Mouse (Mus musculus): Measurements from ENCODE around the gene Opa1. TPM values are rescaled to one million over a fixed set of nuclear protein-coding genes. Genes with fewer than 3 reads are reported as not detected.
A peak's percentile ranks its signal among the peaks of the same experiment; 100 is the strongest.

The Opa1 gene
- polyA plus RNA-seq, 1 experiment from 2014 or later: 51.1 TPM

GRCm38 (mm10) chr16:29629053-29629452 is 49.9 kb downstream of the Opa1 start:
- no peak overlapping the region for H3K9ac ChIP-seq (ENCODE audit: low read depth, low read length)

GRCm38 (mm10) chr16:29635780-29636179 is 56.6 kb downstream of the Opa1 start:
- no peak for ATAC-seq
- Histone ChIP-seq H3K4me2 (ENCODE audit: low read length) (no peak overlapping the region), H3K27me3 (ENCODE audit: control insufficient read depth, insufficient read depth, low read depth, low read length) (no peaks in the 10 kb centered on the region; the same call in 1 of the 2 replicates), H3K4me1 (ENCODE audit: control insufficient read depth, insufficient read depth, low read length) (peaks cover 3% of the 10 kb centered on the region; the same call in 1 of the 2 replicates), H3K36me3 (ENCODE audit: control insufficient read depth, insufficient read depth, low read length) (peaks cover 3% of the 10 kb centered on the region; the same call in 1 of the 2 replicates), H3K9me3 (replicated peaks; ENCODE audit: control insufficient read depth, low read length, poor library complexity, severe bottlenecking) (no peaks in the 10 kb centered on the region), H3K27ac (ENCODE audit: low read length) (no peak overlapping the region), H3K9ac (ENCODE audit: low read depth, low read length) (no peak overlapping the region), H3K4me3 (ENCODE audit: low read depth, low read length) (no peak overlapping the region)
- 7% methylated on average over 4 of the region's 4 CpGs for WGBS

More at GRCm38 (mm10) chr16:29629053-29629452, 49.9 kb downstream of the Opa1 start:
- Histone ChIP-seq H3K4me1 (ENCODE audit: control insufficient read depth, insufficient read depth, low read length) (no peaks in the 10 kb centered on the region), H3K4me3 (ENCODE audit: low read depth, low read length) (no peak overlapping the region), H3K4me2 (ENCODE audit: low read length) (no peak overlapping the region), H3K9me3 (replicated peaks; ENCODE audit: control insufficient read depth, low read length, poor library complexity, severe bottlenecking) (no peaks in the 10 kb centered on the region), H3K27ac (ENCODE audit: low read length) (no peak overlapping the region), H3K36me3 (ENCODE audit: control insufficient read depth, insufficient read depth, low read length) (peaks cover 22% of the 10 kb centered on the region), H3K27me3 (ENCODE audit: control insufficient read depth, insufficient read depth, low read depth, low read length) (no peaks in the 10 kb centered on the region)
- WGBS: 83% methylated on average over 1 of the region's 1 CpGs
- ATAC-seq: no peak

GRCm38 (mm10) chr16:29642376-29642775 is 63.2 kb downstream of the Opa1 start:
- Histone ChIP-seq H3K36me3 (ENCODE audit: control insufficient read depth, insufficient read depth, low read length) (peaks cover 7% of the 10 kb centered on the region; the same call in 1 of the 2 replicates), H3K27ac (ENCODE audit: low read length) (no peak overlapping the region), H3K4me3 (ENCODE audit: low read depth, low read length) (no peak overlapping the region), H3K27me3 (ENCODE audit: control insufficient read depth, insufficient read depth, low read depth, low read length) (no peaks in the 10 kb centered on the region), H3K9ac (ENCODE audit: low read depth, low read length) (no peak overlapping the region), H3K9me3 (replicated peaks; ENCODE audit: control insufficient read depth, low read length, poor library complexity, severe bottlenecking) (no peaks in the 10 kb centered on the region), H3K4me1 (ENCODE audit: control insufficient read depth, insufficient read depth, low read length) (no peaks in the 10 kb centered on the region), H3K4me2 (ENCODE audit: low read length) (no peak overlapping the region)
- ATAC-seq: no peak
- 36% methylated on average over 1 of the region's 1 CpGs for WGBS

- no peak for ATAC-seq
- Histone ChIP-seq H3K27ac (ENCODE audit: low read length) (no peak overlapping the region), H3K36me3 (ENCODE audit: control insufficient read depth, insufficient read depth, low read length) (peaks cover 10% of the 10 kb centered on the region), H3K4me2 (ENCODE audit: low read length) (no peak overlapping the region), H3K9ac (ENCODE audit: low read depth, low read length) (no peak overlapping the region), H3K4me3 (ENCODE audit: low read depth, low read length) (no peak overlapping the region), H3K27me3 (ENCODE audit: control insufficient read depth, insufficient read depth, low read depth, low read length) (no peaks in the 10 kb centered on the region), H3K4me1 (ENCODE audit: control insufficient read depth, insufficient read depth, low read length) (no peaks in the 10 kb centered on the region), H3K9me3 (replicated peaks; ENCODE audit: control insufficient read depth, low read length, poor library complexity, severe bottlenecking) (no peaks in the 10 kb centered on the region)
- 70% methylated on average over 3 of the region's 3 CpGs for WGBS
Measured at GRCm38 (mm10) chr16:29644871-29645270, 65.7 kb downstream of the Opa1 start.

GRCm38 (mm10) chr16:29646202-29646601 is 67.1 kb downstream of the Opa1 start:
- no peak for ATAC-seq
- Histone ChIP-seq H3K4me2 (ENCODE audit: low read length) (no peak overlapping the region), H3K27me3 (ENCODE audit: control insufficient read depth, insufficient read depth, low read depth, low read length) (no peaks in the 10 kb centered on the region), H3K4me1 (ENCODE audit: control insufficient read depth, insufficient read depth, low read length) (no peaks in the 10 kb centered on the region), H3K9ac (ENCODE audit: low read depth, low read length) (no peak overlapping the region), H3K9me3 (replicated peaks; ENCODE audit: control insufficient read depth, low read length, poor library complexity, severe bottlenecking) (no peaks in the 10 kb centered on the region), H3K27ac (ENCODE audit: low read length) (no peak overlapping the region), H3K36me3 (ENCODE audit: control insufficient read depth, insufficient read depth, low read length) (peaks cover 16% of the 10 kb centered on the region), H3K4me3 (ENCODE audit: low read depth, low read length) (no peak overlapping the region)

GRCm38 (mm10) chr16:29656187-29656825 is 77.2 kb downstream of the Opa1 start:
- Histone ChIP-seq H3K36me3 (ENCODE audit: control insufficient read depth, insufficient read depth, low read length) (peaks cover 5% of the 10 kb centered on the region; the same call in 1 of the 2 replicates), H3K9ac (ENCODE audit: low read depth, low read length) (no peak overlapping the region), H3K9me3 (replicated peaks; ENCODE audit: control insufficient read depth, low read length, poor library complexity, severe bottlenecking) (no peaks in the 10 kb centered on the region), H3K27ac (ENCODE audit: low read length) (no peak overlapping the region), H3K4me3 (ENCODE audit: low read depth, low read length) (no peak overlapping the region), H3K4me2 (ENCODE audit: low read length) (no peak overlapping the region), H3K27me3 (ENCODE audit: control insufficient read depth, insufficient read depth, low read depth, low read length) (peaks cover 23% of the 10 kb centered on the region), H3K4me1 (ENCODE audit: control insufficient read depth, insufficient read depth, low read length) (peaks cover 6% of the 10 kb centered on the region)
- no peak for ATAC-seq
- 59% methylated on average over 9 of the region's 9 CpGs for WGBS

- Histone ChIP-seq H3K9me3 (replicated peaks; ENCODE audit: control insufficient read depth, low read length, poor library complexity, severe bottlenecking) (no peaks in the 10 kb centered on the region), H3K4me1 (ENCODE audit: control insufficient read depth, insufficient read depth, low read length) (peaks cover 6% of the 10 kb centered on the region), H3K27ac (ENCODE audit: low read length) (no peak overlapping the region), H3K27me3 (ENCODE audit: control insufficient read depth, insufficient read depth, low read depth, low read length) (peaks cover 29% of the 10 kb centered on the region), H3K36me3 (ENCODE audit: control insufficient read depth, insufficient read depth, low read length) (peaks cover 2% of the 10 kb centered on the region; the same call in 1 of the 2 replicates), H3K4me2 (ENCODE audit: low read length) (no peak overlapping the region; the same call in 1 of the 2 replicates), H3K9ac (ENCODE audit: low read depth, low read length) (no peak overlapping the region), H3K4me3 (ENCODE audit: low read depth, low read length) (no peak overlapping the region)
- ATAC-seq: no peak
- 29% methylated on average over 10 of the region's 10 CpGs for WGBS
Measured at GRCm38 (mm10) chr16:29656901-29657300, 77.8 kb downstream of the Opa1 start.

- Histone ChIP-seq H3K4me3 (ENCODE audit: low read depth, low read length) (peak overlapping the region; percentile 27), H3K36me3 (ENCODE audit: control insufficient read depth, insufficient read depth, low read length) (no peaks in the 10 kb centered on the region), H3K9ac (ENCODE audit: low read depth, low read length) (peak overlapping the region; percentile 52; the same call in 1 of the 2 replicates), H3K4me1 (ENCODE audit: control insufficient read depth, insufficient read depth, low read length) (peaks cover 6% of the 10 kb centered on the region), H3K27me3 (ENCODE audit: control insufficient read depth, insufficient read depth, low read depth, low read length) (peaks cover 35% of the 10 kb centered on the region), H3K9me3 (replicated peaks; ENCODE audit: control insufficient read depth, low read length, poor library complexity, severe bottlenecking) (no peaks in the 10 kb centered on the region), H3K4me2 (ENCODE audit: low read length) (peak overlapping the region; percentile 51), H3K27ac (ENCODE audit: low read length) (no peak overlapping the region)
- 2% methylated on average over 18 of the region's 18 CpGs for WGBS
- peak; percentile 76 for ATAC-seq
Measured at GRCm38 (mm10) chr16:29657650-29658548, 78.8 kb downstream of the Opa1 start.

Measured in midbrain, embryonic 16.5 days (tissue).